Mouse (Mus musculus) MEL-GATA-1-ER (cell line): ENCODE results near the gene Tmem116.

Experiments used
- DNase-seq: peaks from one replicate; pipeline ENCODE4 v3.0.0-alpha.2; 2012; ENCODE audit warnings: low read depth; ENCODE audit errors: extremely low read depth

Gene Tmem116

GRCm38 (mm10) chr5:121537588-121537987 is 85.9 kb downstream of the Tmem116 start:
- DNase-seq: no peak

- DNase-seq: no peak
Measured at GRCm38 (mm10) chr5:121540066-121540465, 88.4 kb downstream of the Tmem116 start.

GRCm38 (mm10) chr5:121541235-121541634 is 89.5 kb downstream of the Tmem116 start:
- no peak for DNase-seq

- DNase-seq: no peak
Measured at GRCm38 (mm10) chr5:121543370-121543769, 91.7 kb downstream of the Tmem116 start.

- no peak for DNase-seq
Measured at GRCm38 (mm10) chr5:121544910-121545792, 93.5 kb downstream of the Tmem116 start, which contains the start of the genes Adam1a and Gm42878. Gene Adam1a (minus strand): TSS chr5:121545482. Gene Gm42878 (minus strand): TSS chr5:121545482.

- peak; percentile 84 for DNase-seq
Measured at GRCm38 (mm10) chr5:121545793-121546529, 94.3 kb downstream of the Tmem116 start, which contains the start of gene Mapkapk5. Gene Mapkapk5 (minus strand): TSS chr5:121545905.

GRCm38 (mm10) chr5:121546530-121546895 is 94.8 kb downstream of the Tmem116 start:
- DNase-seq: peak; percentile 34

GRCm38 (mm10) chr5:121547084-121547483 is 95.4 kb downstream of the Tmem116 start:
- no peak for DNase-seq

GRCm38 (mm10) chr5:121549196-121549595 is 97.5 kb downstream of the Tmem116 start:
- no peak for DNase-seq

- DNase-seq: no peak
Measured at GRCm38 (mm10) chr5:121562436-121562835, 110.7 kb downstream of the Tmem116 start.

- peak; percentile 77 for DNase-seq
Measured at GRCm38 (mm10) chr5:121564468-121564895, 112.8 kb downstream of the Tmem116 start.

GRCm38 (mm10) chr5:121566035-121566681 is 114.5 kb downstream of the Tmem116 start:
- no peak for DNase-seq

- no peak for DNase-seq
Measured at GRCm38 (mm10) chr5:121569881-121570420, 118.3 kb downstream of the Tmem116 start.

- DNase-seq: no peak
Measured at GRCm38 (mm10) chr5:121570787-121571186, 119.1 kb downstream of the Tmem116 start.
